Mouse (Mus musculus) neural tube, embryonic 11.5 days (tissue): ENCODE measurements at regions not wholly inside any gene's neighbourhood (a gene's known extent, or its start where the extent isn't known, plus 50 kb on each side); places are given as distances from the start of the nearest gene placed in this dataset.

Experiments used
- ATAC-seq: fragments of 200-750 bp; cut with Nextera tagmentation; 2 replicates; pipeline ENCODE4 v1.8.0; 2017; ENCODE audit warnings: moderate number of reproducible peaks, mild to moderate bottlenecking, moderate TSS enrichment, moderate library complexity; ENCODE audit not compliant: insufficient read depth, low FRiP score, low TSS enrichment
- DNase-seq: peaks from one replicate; pipeline ENCODE4 v3.0.0-alpha.2; 2015; ENCODE audit warnings: low spot score
- H3K27ac ChIP-seq: fragments of 300-500 bp; sonication (generic); 2 replicates; pipeline ENCODE4 v1.5.1; 2014; ENCODE audit warnings: low read depth, mild to moderate bottlenecking, low read length
- H3K27me3 ChIP-seq: fragments of 300-500 bp; sonication (generic); 2 replicates; pipeline ENCODE4 v1.6.1; 2014; ENCODE audit warnings: mild to moderate bottlenecking, low read length, mixed read lengths; ENCODE audit not compliant: control insufficient read depth, insufficient read depth
- H3K36me3 ChIP-seq: fragments of 300-500 bp; sonication (generic); 2 replicates; pipeline ENCODE4 v1.6.1; 2014; ENCODE audit warnings: mild to moderate bottlenecking, low read length, moderate library complexity, mixed read lengths; ENCODE audit not compliant: control insufficient read depth, insufficient read depth
- H3K4me1 ChIP-seq: fragments of 300-500 bp; sonication (generic); 2 replicates; pipeline ENCODE4 v1.6.1; 2014; ENCODE audit warnings: low read length, mixed read lengths; ENCODE audit not compliant: control insufficient read depth, insufficient read depth
- H3K4me2 ChIP-seq: fragments of 300-500 bp; sonication (generic); 2 replicates; pipeline ENCODE4 v1.6.1; 2014; ENCODE audit warnings: low read depth, mild to moderate bottlenecking, moderate library complexity
- H3K4me3 ChIP-seq: fragments of 300-500 bp; sonication (generic); 2 replicates; pipeline ENCODE4 v1.5.1; 2014; ENCODE audit warnings: low read depth, low read length
- H3K9ac ChIP-seq: fragments of 300-500 bp; sonication (generic); 2 replicates; pipeline ENCODE4 v1.6.1; 2014; ENCODE audit warnings: mild to moderate bottlenecking, low read length
- H3K9me3 ChIP-seq: fragments of 300-500 bp; sonication (generic); 2 replicates; pipeline ENCODE4 v1.6.1; 2016; ENCODE audit warnings: low read length; ENCODE audit not compliant: control insufficient read depth
- WGBS: fragments of 180-500 bp; shearing (Covaris S2); extraction: QIAGEN DNeasy Blood & Tissue Kit; methylation state at CpG from one replicate; pipeline ENCODE4 v1.1.7; 2014; 5-methylcytosine and 5-hydroxymethylcytosine counted together

DNA sequence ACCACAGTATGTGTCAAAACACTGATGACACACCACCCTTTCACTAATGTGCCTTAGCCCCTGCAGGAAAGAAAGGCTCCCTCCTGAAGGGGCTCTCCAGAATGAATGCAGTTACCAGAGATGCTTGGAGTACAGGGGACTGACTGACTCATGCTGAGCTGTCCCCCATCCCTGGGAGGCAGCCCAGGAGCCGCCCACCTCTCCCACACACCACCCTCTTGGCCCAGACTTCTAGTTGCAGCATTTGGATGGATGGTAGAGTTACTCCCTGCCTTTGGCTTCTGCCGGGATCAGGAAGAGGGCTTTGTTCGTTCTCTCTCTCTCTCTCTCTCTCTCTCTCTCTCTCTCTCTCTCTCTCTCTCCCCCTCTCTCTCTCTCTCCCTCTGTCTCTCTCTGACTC is 53.4 kb upstream of the Jun start:
- peaks cover 8% of the 10 kb centered on the region for H3K4me1 ChIP-seq
- H3K9ac ChIP-seq: no peak overlapping the region
- H3K4me2 ChIP-seq: no peak overlapping the region
- H3K36me3 ChIP-seq: no peaks in the 10 kb centered on the region
- 0 out of 2 replicates have a peak, but pooled peaks have one; percentile 24 for ATAC-seq
- no peaks in the 10 kb centered on the region for H3K9me3 ChIP-seq
- WGBS: 28% methylated on average over 3 of the region's 3 CpGs
- DNase-seq: no peak
- H3K4me3 ChIP-seq: no peak overlapping the region
- H3K27ac ChIP-seq: peak overlapping the region; percentile 60; the same call in 1 of the 2 replicates
- H3K27me3 ChIP-seq: no peaks in the 10 kb centered on the region

- WGBS: 45% methylated on average over 16 of the region's 16 CpGs
- Histone ChIP-seq H3K9me3 (no peaks in the 10 kb centered on the region), H3K9ac (no peak overlapping the region), H3K4me2 (peak overlapping the region; percentile 12; the same call in 1 of the 2 replicates), H3K4me1 (peaks cover 8% of the 10 kb centered on the region), H3K36me3 (no peaks in the 10 kb centered on the region), H3K4me3 (no peak overlapping the region), H3K27ac (peak overlapping the region; percentile 60; the same call in 1 of the 2 replicates), H3K27me3 (no peaks in the 10 kb centered on the region)
- ATAC-seq: no peak
- peak; percentile 25 for DNase-seq
Observed at GRCm38 (mm10) chr4:95105926-95106622, 54.1 kb upstream of the Jun start.

GRCm38 (mm10) chr4:95106881-95107665 is 55.1 kb upstream of the Jun start:
- WGBS: 74% methylated on average over 10 of the region's 10 CpGs
- Histone ChIP-seq H3K4me3 (no peak overlapping the region), H3K36me3 (no peaks in the 10 kb centered on the region), H3K9ac (no peak overlapping the region), H3K27me3 (no peaks in the 10 kb centered on the region), H3K4me2 (no peak overlapping the region), H3K9me3 (no peaks in the 10 kb centered on the region), H3K4me1 (peaks cover 8% of the 10 kb centered on the region), H3K27ac (no peak overlapping the region)
- ATAC-seq: no peak
- DNase-seq: no peak

DNA sequence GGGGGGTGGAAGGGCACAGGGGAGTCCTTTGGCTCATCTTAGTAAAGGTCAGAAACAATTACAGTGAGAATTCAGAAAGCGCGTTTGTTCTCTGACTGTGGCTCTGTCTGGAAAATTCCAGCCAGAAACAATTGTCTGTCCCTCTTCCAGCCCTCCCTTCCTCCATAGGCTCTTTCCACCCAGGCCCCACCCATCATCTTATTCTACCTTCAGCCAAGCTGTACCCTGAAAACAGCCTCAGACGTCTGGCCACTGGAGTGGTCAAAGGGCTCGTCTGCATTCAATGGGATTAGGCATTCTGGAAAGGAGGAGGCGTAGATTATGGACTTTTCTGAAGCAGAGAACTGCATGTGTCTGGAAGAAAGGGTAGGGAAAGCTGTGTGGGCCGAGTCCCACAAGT is 56.8 kb upstream of the Jun start:
- Histone ChIP-seq H3K9me3 (no peaks in the 10 kb centered on the region), H3K27me3 (no peaks in the 10 kb centered on the region), H3K9ac (no peak overlapping the region), H3K36me3 (no peaks in the 10 kb centered on the region), H3K4me2 (no peak overlapping the region), H3K27ac (no peak overlapping the region), H3K4me3 (no peak overlapping the region), H3K4me1 (peaks cover 8% of the 10 kb centered on the region)
- ATAC-seq (0 out of 2 replicates have a peak, but pooled peaks have one; percentile 31), DNase-seq (no peak)
- WGBS: 67% methylated on average over 6 of the region's 6 CpGs

DNA sequence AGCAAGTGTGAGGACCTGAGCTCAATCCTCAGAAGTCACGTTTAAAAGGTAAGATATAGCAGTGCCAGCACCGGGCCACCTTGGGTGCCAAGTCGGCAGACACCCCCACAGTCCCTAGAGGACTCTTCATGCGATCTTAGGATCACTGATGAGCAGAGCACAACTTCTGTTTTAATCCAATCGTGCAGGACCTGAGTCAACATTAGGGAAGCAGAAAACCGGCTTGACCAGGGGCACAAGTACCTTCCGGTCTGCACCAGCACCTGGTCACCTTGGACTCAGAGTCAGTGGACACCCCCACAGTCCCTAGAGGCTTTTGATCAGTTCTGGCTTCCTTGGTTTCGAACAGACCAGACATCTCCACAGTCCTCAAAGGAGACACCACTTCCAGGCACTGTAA is 58.8 kb upstream of the Jun start:
- Histone ChIP-seq H3K9me3 (no peaks in the 10 kb centered on the region), H3K36me3 (no peaks in the 10 kb centered on the region), H3K4me3 (no peak overlapping the region), H3K27ac (no peak overlapping the region), H3K4me2 (no peak overlapping the region), H3K9ac (no peak overlapping the region), H3K4me1 (peaks cover 8% of the 10 kb centered on the region), H3K27me3 (no peaks in the 10 kb centered on the region)
- DNase-seq (no peak), ATAC-seq (no peak)
- WGBS: 92% methylated on average over 8 of the region's 8 CpGs

- WGBS: 52% methylated on average over 5 of the region's 5 CpGs
- ATAC-seq (no peak), DNase-seq (no peak)
- Histone ChIP-seq H3K27ac (no peak overlapping the region), H3K9ac (no peak overlapping the region), H3K4me2 (no peak overlapping the region), H3K36me3 (no peaks in the 10 kb centered on the region), H3K4me3 (no peak overlapping the region), H3K4me1 (no peaks in the 10 kb centered on the region), H3K27me3 (no peaks in the 10 kb centered on the region), H3K9me3 (no peaks in the 10 kb centered on the region)
Observed at GRCm38 (mm10) chr4:95117158-95117681, 65.2 kb upstream of the Jun start.

- no peaks in the 10 kb centered on the region for H3K36me3 ChIP-seq
- no peaks in the 10 kb centered on the region for H3K27me3 ChIP-seq
- no peak overlapping the region for H3K9ac ChIP-seq
- ATAC-seq (no peak), DNase-seq (no peak)
- WGBS: 89% methylated on average over 1 of the region's 1 CpGs
- H3K4me1 ChIP-seq: no peaks in the 10 kb centered on the region
- H3K27ac ChIP-seq: no peak overlapping the region
- no peak overlapping the region for H3K4me2 ChIP-seq
- H3K4me3 ChIP-seq: no peak overlapping the region
- H3K9me3 ChIP-seq: no peaks in the 10 kb centered on the region
Observed at GRCm38 (mm10) chr4:95120876-95121275, 68.9 kb upstream of the Jun start.

DNA sequence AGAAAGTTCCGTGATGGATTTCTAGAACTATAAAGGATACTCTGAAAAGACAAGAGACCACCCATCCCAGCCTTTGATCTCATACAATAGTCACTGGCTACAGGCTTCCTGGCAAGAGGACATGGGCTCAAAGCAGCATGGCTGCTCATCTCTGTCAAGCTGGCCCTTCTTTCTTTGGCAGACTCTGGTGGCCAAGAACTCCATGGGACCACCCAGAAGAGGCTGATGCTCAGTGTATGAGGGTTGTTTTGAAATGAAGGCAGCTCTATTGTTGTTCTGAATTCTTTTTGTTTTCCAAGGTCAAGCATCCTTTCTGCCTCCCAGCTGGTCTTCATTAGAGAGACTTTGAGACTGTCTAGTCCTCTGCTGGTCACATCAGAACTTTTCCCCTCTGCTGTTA is 73.3 kb upstream of the Jun start:
- H3K4me3 ChIP-seq: no peak overlapping the region
- H3K4me1 ChIP-seq: no peaks in the 10 kb centered on the region
- no peak overlapping the region for H3K4me2 ChIP-seq
- no peak overlapping the region for H3K27ac ChIP-seq
- WGBS: 70% methylated on average over 1 of the region's 1 CpGs
- H3K36me3 ChIP-seq: no peaks in the 10 kb centered on the region
- ATAC-seq (no peak), DNase-seq (no peak)
- H3K9me3 ChIP-seq: no peaks in the 10 kb centered on the region
- H3K9ac ChIP-seq: no peak overlapping the region
- H3K27me3 ChIP-seq: no peaks in the 10 kb centered on the region
